Mouse (Mus musculus): Measurements from ENCODE around the gene Neu3.

Neu3 gene

GRCm38 (mm10) chr7:99788563-99788962, 39.7 kb downstream of the Neu3 start:
- no peak for DNase-seq

GRCm38 (mm10) chr7:99787935-99788334, 40.3 kb downstream of the Neu3 start:
- DNase-seq, result no peak

- DNase-seq, result no peak
Measured at GRCm38 (mm10) chr7:99786774-99787173, 41.4 kb downstream of the Neu3 start.

- no peak for DNase-seq
Measured at GRCm38 (mm10) chr7:99785553-99785952, 42.7 kb downstream of the Neu3 start.

DNA sequence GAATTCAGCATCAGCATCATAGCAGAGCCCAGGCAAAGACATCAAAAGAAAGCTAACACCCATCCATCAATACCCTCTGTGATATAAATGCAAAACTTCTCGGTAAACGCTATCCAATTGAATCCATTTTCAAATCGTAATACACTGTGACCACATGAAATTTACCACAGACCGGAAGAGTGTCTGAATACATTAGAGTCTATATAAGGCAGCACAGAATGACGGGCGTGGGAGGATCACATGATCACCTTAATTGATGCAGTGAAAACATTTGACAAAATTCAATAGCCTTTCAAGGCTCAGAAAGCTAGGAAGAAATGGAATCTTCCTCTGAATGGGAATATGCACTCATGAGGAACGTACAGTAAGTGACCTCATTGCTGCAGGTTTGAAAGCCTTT, 44.8 kb downstream of the Neu3 start:
- no peak for DNase-seq

GRCm38 (mm10) chr7:99781916-99782315, 46.3 kb downstream of the Neu3 start:
- no peak for DNase-seq

GRCm38 (mm10) chr7:99781385-99781784, 46.8 kb downstream of the Neu3 start:
- DNase-seq, result no peak

GRCm38 (mm10) chr7:99763207-99763606, 65.0 kb downstream of the Neu3 start, which contains the start of gene Olfr521:
Gene Olfr521 (plus strand): TSS chr7:99763507.
- DNase-seq, result no peak

All from cerebellum, adult 18-20 months (tissue).